In genomic region chr10:120432731-120433462, GRCm38 (mm10) we compare ENCODE assay signal across 11 mouse cellular contexts. TPM values are rescaled to one million over a fixed set of nuclear protein-coding genes. Genes with fewer than 3 reads are reported as not detected.
DNase-seq lines count a peak whose midpoint lies in the region; ATAC-seq and TF ChIP-seq lines count a peak whose summit lies in the region.
"Had no signal": no experiment of that assay in that cellular context is flagged by ENCODE, and none has a peak within 500 bp of the region (broad histone marks: within the 10 kb centered on the region; RNA-seq: fewer than 3 reads in every experiment).

No protein-coding gene starts in this region.

- WGBS in lung, embryonic 14.5 days: 7% methylated on average over 9 of the region's 9 CpGs
- 26% methylated on average over 9 of the region's 9 CpGs for WGBS in lung, adult 2 months
- WGBS in embryonic facial prominence, embryonic 13.5 days: 55% methylated on average over 9 of the region's 9 CpGs
- 18% methylated on average over 9 of the region's 9 CpGs for WGBS in stomach, embryonic 15.5 days

- no peak for TF ChIP-seq CTCF in lung, embryonic 14.5 days (IDR thresholded peaks at IDR 0.05; ENCODE audit: low read depth)
- no peak for TF ChIP-seq CTCF in lung, adult 2 months (IDR thresholded peaks at IDR 0.05; ENCODE audit: insufficient read depth, low read length)

- H3K36me3 ChIP-seq in lung, embryonic 14.5 days (ENCODE audit: insufficient read depth): peaks cover 21% of the 10 kb centered on the region; the same call in 1 of the 2 replicates
- H3K36me3 ChIP-seq in embryonic facial prominence, embryonic 13.5 days: peaks cover 22% of the 10 kb centered on the region
- H3K36me3 ChIP-seq in stomach, embryonic 15.5 days: peaks cover 5% of the 10 kb centered on the region

- no peak overlapping the region for H3K4me2 ChIP-seq in lung, embryonic 14.5 days
- H3K4me2 ChIP-seq in embryonic facial prominence, embryonic 13.5 days: no peak overlapping the region
- H3K4me2 ChIP-seq in stomach, embryonic 15.5 days: no peak overlapping the region

- H3K9me3 ChIP-seq in lung, embryonic 14.5 days (ENCODE audit: low read depth, low read length): no peaks in the 10 kb centered on the region
- H3K9me3 ChIP-seq in embryonic facial prominence, embryonic 13.5 days: no peaks in the 10 kb centered on the region
- H3K9me3 ChIP-seq in stomach, embryonic 15.5 days: no peaks in the 10 kb centered on the region

- ATAC-seq in lung, embryonic 14.5 days (ENCODE audit: insufficient read depth): peak; percentile 40
- ATAC-seq in embryonic facial prominence, embryonic 13.5 days (ENCODE audit: insufficient number of reproducible peaks, insufficient read depth, low FRiP score, low TSS enrichment, low read depth): no peak
- ATAC-seq in stomach, embryonic 15.5 days (ENCODE audit: insufficient read depth, low FRiP score, low read depth): peak; percentile 58; the same call in 1 of the 2 replicates

- peak overlapping the region; percentile 74 for H3K27ac ChIP-seq in lung, embryonic 14.5 days (ENCODE audit: low read depth)
- H3K27ac ChIP-seq in embryonic facial prominence, embryonic 13.5 days: peak overlapping the region; percentile 48; the same call in 1 of the 2 replicates
- H3K27ac ChIP-seq in stomach, embryonic 15.5 days: peak overlapping the region; percentile 78
- H3K27ac ChIP-seq: gastrocnemius, adult 2 months had no signal

- TF ChIP-seq POLR2A in lung, adult 2 months (IDR thresholded peaks at IDR 0.05; ENCODE audit: borderline replicate concordance, extremely low read depth, low read depth, low read length): no peak

- no peak overlapping the region for H3K9ac ChIP-seq in lung, embryonic 14.5 days
- H3K9ac ChIP-seq in embryonic facial prominence, embryonic 13.5 days: no peak overlapping the region
- no peak overlapping the region for H3K9ac ChIP-seq in stomach, embryonic 15.5 days

- peak; percentile 42 for DNase-seq in heart, adult 11 months
- DNase-seq in heart, adult 8-10 months (ENCODE audit: low spot score): no peak
- peak; percentile 74 for DNase-seq in lung, embryonic 14.5 days
- no peak for DNase-seq in lung, adult 2 months
- no peak for DNase-seq in urinary bladder, postnatal 4 days (ENCODE audit: low spot score in 2 of 2)
- no peak for DNase-seq in layer of hippocampus, postnatal 14 days (ENCODE audit: low spot score in 2 of 2)
- DNase-seq: cerebellum, adult 9-10 months; gastrocnemius, adult 2 months; kidney, adult 11 months had no signal

- no peaks in the 10 kb centered on the region for H3K27me3 ChIP-seq in lung, embryonic 14.5 days (ENCODE audit: insufficient read depth, low read length)
- H3K27me3 ChIP-seq in embryonic facial prominence, embryonic 13.5 days: no peaks in the 10 kb centered on the region
- H3K27me3 ChIP-seq in stomach, embryonic 15.5 days (replicated peaks): no peaks in the 10 kb centered on the region

- peaks cover 47% of the 10 kb centered on the region for H3K4me1 ChIP-seq in lung, embryonic 14.5 days (ENCODE audit: insufficient read depth)
- H3K4me1 ChIP-seq in lung, adult 2 months (ENCODE audit: control insufficient read depth, insufficient read depth, low read length): no peaks in the 10 kb centered on the region
- peaks cover 67% of the 10 kb centered on the region for H3K4me1 ChIP-seq in embryonic facial prominence, embryonic 13.5 days
- H3K4me1 ChIP-seq in stomach, embryonic 15.5 days: peaks cover 48% of the 10 kb centered on the region

- H3K4me3 ChIP-seq in lung, embryonic 14.5 days (ENCODE audit: low read depth, low read length): no peak overlapping the region
- no peak overlapping the region for H3K4me3 ChIP-seq in lung, adult 2 months (replicated peaks; ENCODE audit: extremely low read depth, low read depth, low read length)
- no peak overlapping the region for H3K4me3 ChIP-seq in embryonic facial prominence, embryonic 13.5 days
- H3K4me3 ChIP-seq in stomach, embryonic 15.5 days (replicated peaks): no peak overlapping the region
- H3K4me3 ChIP-seq: gastrocnemius, adult 2 months had no signal

RNA-seq across cellular contexts. Expression of gene Hmga2, which starts 43.4 kb away (rescaled TPM):
- total RNA-seq in heart, adult 8-10 months (2022): not detected
- polyA plus RNA-seq in lung, embryonic 14.5 days (2014; fragmentation: Nextera tagmentation; extraction: Ambion mirVana): 13.8 and 13.9 TPM in 2 replicates
- not detected in 2 replicates for polyA plus RNA-seq in lung, adult 2 months (2012; rRNA removed)
- 59.2 and 64.9 TPM in 2 replicates for polyA plus RNA-seq in embryonic facial prominence, embryonic 13.5 days (2015; fragmentation: Nextera tagmentation; extraction: Ambion mirVana)
- 29.3 TPM in 2 replicates for polyA plus RNA-seq in stomach, embryonic 15.5 days (2015; fragmentation: Nextera tagmentation; extraction: Ambion mirVana)
- total RNA-seq in layer of hippocampus, postnatal 14 days (2021): under 1 TPM; 0.10 to 0.12 TPM

Comparison
In these comparisons a context has a peak if more than half of its experiments do, and no peak if none do; other contexts are left out.
1. DNase-seq: peak in heart, adult 11 months (single experiment) and lung, embryonic 14.5 days (single experiment); none in heart, adult 8-10 months (single experiment), lung, adult 2 months (single experiment), urinary bladder, postnatal 4 days (0 of 2) and layer of hippocampus, postnatal 14 days (0 of 2).
2. RNA of gene Hmga2, which starts 43.4 kb away (polyA plus RNA-seq): 59.2 to 64.9 TPM in embryonic facial prominence, embryonic 13.5 days, 29.3 TPM in stomach, embryonic 15.5 days and 13.8 to 13.9 TPM in lung, embryonic 14.5 days; not detected in lung, adult 2 months; every median in the first group is over 10 times any median in the second.
3. Peak in every context shown above with its lines, with median percentiles within 50 percentile points of each other: H3K27ac ChIP-seq.